Mouse (Mus musculus): Measurements from ENCODE around the gene Fpr1.
"Not testable (repeated sequence)": the region's sequence is repeated elsewhere in the genome, so short reads cannot be mapped to it uniquely, and the experiment has no call there.

The Fpr1 gene

DNA sequence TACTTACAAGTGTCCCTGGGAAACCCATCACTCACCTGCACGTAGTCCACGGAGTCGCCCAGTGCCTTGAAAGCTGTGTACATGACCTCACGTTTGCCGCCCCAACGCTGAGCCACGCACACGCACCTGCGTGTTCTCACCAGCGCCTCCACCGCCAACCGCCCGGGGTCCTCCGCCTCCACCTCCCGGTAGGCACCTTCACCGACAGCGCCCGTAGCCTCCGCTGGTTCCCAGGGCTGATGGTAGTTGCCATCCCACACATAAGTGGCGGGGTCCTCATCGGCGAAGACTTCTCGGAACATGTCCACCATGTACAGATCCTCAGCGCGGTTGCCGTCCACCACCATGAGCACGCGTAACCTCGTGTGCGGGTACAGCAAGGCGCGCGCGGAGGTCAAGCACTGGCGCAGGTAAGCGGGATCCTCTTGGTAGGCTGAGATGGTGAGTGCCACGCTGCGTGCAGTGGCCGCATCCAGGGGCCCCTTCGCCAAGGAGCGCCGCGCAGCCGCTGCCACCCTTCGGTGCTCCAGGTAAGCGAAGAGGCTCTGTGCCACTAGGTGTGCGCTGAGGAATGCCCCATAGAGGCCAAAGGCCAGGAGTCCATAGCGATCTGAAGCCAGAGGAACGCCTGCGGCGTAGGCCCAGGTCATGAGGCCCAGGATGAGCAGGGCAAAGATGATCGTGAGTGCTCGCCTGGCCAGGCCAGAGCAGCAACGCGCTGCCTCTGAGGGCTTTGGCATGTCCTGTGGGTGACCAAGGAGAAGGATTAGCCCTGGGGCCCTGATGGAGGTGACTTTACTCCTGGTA is 33.6 kb downstream of the Fpr1 start:
- no peak for DNase-seq (ENCODE audit: low spot score)

GRCm38 (mm10) chr17:17848988-17849387 is 34.8 kb downstream of the Fpr1 start:
- no peak for DNase-seq (ENCODE audit: low spot score)

- peak; percentile 51 for DNase-seq (ENCODE audit: low spot score)
These were observed 38.3 kb downstream of the Fpr1 start for GRCm38 (mm10) chr17:17845187-17846027.

DNA sequence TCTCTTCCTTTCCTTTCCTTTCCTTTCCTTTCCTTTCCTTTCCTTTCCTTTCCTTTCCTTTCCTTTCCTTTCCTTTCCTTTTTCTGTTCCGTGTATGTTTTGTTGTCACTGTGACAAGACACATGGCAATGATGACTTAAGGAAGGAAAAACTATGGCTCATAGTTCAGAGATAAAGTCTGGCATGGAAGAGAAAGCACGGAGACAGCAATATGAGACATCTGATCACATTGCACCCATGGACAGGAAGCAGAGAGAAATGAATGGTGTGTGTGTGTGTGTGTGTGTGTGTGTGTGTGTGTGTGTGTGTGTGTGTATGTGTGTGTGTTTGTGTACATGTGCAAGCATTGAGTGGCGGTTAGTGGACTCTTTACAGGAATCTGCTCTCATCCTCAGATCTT is 39.1 kb downstream of the Fpr1 start:
- DNase-seq (ENCODE audit: low spot score) = not testable (repeated sequence)

- DNase-seq (ENCODE audit: low spot score) = no peak
These were observed 40.0 kb downstream of the Fpr1 start for GRCm38 (mm10) chr17:17843534-17844261.

DNA sequence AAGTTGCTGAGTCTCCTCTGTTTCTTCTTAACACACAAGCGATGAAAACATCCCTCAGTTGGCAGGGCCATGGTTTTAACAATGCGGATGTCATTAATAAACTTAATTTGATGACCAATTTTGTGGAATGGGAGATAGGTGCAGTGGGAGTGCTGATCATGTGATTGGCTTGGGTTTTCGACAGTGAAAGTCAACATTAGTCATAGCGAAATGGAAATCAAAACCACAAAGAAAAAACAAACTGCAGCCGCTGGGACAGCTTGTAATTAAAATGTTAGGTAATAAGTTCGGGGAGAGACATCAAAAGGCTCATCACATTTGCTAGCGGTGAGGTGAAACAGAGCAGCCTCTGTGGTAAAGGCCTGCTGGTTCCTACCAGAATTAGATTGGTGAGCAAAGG is 42.9 kb downstream of the Fpr1 start:
- no peak for DNase-seq (ENCODE audit: low spot score)

DNA sequence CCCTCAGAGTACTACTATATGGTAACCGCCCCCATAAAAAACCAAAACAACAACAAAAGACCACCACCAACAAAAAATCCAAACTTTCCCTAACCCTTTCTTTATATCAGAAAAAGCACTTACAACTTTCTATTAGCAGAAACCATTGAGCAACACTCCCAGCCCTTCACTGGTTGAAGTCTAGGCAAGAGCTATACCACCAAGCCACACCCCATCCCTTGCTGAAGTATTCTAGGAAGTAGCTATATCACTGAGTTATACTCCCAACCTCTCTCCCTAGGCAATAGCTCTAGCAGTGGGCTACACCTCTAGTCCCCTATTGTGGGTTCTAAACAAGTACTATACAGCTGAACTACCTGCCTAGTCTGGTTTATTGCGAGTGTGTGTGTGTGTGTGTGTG is 44.5 kb downstream of the Fpr1 start:
- no peak for DNase-seq (ENCODE audit: low spot score)

DNA sequence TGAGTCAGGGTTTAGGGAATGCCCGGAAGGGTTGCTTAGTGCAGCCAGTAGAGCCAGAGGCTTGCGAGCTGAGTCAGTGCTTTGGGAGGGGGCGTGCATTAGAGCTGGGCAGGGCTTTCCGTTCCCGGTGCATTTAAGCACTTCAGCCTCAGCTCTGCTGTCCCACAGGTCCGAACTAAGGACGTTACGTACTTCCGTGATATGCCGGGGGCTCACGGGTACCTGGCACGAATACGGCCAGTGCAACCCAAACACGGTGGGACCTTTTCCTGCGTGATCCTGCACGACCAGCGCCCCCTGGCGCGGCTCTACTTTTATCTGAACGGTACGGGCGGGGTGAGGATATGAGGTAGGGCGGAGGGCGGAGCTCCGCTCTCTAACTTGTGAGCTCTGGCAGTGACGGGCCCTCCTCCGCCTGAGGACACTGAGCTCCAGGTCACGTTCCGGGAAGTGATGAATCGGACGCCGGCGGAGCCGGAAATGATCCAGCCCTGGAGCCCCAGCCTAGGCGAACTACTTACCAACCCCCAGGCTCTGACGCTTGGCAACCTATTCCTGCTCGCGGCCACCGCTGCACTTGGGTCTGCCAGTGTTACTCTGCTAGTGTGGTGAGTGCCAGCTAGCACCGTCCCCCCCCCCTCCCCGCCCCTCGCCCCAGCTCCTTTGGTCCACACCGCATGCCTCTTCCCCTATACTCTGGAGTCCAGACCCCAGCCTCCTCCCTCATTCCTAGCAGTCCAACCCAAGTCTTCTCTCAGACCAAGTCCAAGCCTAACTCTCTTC is 45.6 kb downstream of the Fpr1 start:
- DNase-seq (ENCODE audit: low spot score) = peak; percentile 96

DNA sequence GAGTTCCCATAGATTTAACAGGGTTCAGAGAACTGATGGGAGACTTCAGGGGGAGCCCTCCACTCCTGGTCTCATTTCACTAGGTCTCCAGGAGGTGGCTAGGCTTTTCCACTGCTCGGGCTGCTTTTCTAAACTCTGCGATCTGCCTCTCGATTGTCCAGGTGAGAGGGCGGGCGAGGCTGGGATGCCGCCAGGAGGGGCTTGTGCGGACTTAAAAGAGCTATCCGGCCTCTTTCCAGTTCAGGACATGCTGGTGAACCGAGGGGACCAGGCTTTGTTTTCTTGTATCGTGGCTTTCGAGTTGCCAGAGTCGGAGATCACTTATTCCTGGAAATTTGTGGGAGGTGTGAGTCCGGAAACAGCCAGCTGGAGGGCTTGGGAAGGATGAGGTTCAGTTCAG is 46.3 kb downstream of the Fpr1 start:
- peak; percentile 56 for DNase-seq (ENCODE audit: low spot score)

DNA sequence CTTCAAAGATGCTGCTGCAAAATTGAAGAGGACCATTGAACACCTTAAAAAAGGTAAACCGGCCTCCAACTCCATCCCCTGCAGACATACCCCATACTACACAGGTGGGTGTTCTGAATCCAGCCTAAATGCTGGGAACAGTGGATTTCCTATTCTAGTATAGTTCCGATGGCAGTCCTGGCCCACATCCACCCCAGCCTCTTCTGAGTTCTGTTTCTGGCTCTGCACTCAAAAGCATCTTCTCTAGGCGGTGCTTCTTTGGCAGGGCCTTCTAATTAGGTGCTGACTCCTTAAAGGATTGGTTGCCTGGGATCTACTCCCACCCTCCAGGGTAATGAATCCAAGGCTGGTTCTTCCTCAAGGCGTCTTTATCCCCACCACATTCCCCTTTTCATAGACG is 47.6 kb downstream of the Fpr1 start:
- no peak for DNase-seq (ENCODE audit: low spot score)

DNA sequence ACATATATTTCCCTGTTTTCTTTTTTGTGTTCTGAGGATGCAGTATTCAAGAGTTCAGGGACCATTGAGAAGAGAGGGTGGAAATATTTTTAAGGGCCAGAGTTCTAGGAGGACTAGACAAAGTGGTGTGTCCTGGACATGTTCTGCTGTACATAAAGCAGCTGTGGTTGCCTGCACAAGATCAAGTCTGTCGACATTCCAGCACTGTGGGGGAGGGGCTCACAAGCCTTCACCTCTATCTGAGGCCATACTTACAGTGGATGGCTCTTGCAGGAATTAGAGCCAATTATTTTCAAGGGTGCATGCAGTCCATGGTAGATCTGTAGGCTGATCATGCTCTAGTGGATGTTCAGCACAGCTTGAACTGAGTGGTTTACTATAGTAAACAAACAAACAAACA is 48.8 kb downstream of the Fpr1 start:
- DNase-seq (ENCODE audit: low spot score) = no peak

GRCm38 (mm10) chr17:17830731-17831130 is 53.0 kb downstream of the Fpr1 start:
- no peak for DNase-seq (ENCODE audit: low spot score)

DNA sequence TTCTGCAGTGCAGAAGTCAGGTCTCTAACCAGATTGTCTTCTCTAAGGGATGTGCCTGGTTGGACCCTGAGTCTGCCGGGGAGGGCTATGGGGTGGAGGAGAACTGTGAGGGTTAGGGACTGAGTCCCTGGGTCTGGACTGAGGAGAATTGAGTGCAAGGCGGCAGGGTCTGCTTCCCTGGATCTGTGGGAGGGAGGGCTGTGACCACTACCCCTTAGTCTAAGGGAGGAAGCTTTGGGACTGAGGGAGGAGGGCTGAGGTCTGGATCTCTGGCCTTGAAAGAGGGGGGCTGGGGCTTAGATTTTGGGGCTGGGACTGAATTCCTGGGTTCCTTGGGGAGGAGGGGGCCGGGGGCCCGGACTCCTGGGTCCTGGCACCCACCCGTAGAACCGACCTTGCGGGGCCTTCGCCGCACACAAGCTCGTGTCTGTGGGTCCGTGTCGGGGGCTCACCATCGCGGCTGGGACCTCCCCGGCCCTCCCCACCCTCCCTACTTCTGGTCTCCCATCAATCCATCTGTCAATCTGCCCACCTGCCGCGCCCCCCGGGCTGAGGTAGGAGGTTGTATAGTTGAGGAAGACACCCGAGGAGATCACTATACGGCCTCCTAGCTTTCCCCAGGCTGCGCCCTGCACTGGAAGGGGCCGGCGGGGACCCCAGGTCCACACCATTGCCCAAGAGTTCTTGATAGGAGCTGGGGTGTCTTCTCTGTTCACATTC is 53.8 kb downstream of the Fpr1 start:
- no peak for DNase-seq (ENCODE audit: low spot score)

GRCm38 (mm10) chr17:17829052-17829785 is 54.5 kb downstream of the Fpr1 start:
- no peak for DNase-seq (ENCODE audit: low spot score)

DNA sequence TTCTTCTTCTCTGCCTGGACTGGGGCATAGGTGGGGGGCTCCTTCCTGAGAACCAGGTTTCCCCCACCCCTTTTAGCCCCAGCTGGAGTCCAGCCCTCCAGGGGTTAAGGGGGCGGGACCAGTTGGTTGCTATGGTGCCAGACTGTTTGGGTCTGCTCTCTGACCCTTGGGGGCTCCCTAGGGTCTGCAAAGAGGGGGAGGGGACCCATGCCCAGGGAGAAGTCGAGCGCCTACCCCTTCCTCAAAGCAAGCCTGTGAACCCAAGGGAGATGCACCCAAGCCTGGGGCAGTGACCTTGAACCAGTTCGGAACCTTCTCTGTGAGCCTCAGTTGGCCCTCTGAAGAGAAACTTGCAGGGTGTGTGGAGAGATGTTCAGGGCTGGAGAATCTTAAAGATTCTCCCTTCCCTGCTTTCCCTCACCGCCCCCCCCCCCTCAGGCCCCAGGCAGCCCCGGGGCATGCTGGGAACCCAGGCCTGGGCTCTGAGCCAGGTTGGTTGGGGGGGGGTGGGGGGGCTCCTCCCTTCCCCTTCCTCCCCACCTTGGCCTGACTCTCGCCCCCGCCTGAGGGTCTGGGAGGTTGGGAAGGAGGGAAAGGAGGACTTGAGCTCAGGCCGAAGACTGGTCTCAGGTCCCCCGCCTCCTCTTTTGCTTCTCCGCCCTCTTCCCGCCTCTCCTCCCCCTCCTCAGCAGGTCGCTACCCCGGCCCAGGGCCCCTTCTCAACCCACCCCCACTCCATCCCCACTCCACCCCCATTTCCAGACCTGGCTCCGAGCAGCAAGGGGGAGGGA is 55.4 kb downstream of the Fpr1 start:
- peak; percentile 80 for DNase-seq (ENCODE audit: low spot score)

DNA sequence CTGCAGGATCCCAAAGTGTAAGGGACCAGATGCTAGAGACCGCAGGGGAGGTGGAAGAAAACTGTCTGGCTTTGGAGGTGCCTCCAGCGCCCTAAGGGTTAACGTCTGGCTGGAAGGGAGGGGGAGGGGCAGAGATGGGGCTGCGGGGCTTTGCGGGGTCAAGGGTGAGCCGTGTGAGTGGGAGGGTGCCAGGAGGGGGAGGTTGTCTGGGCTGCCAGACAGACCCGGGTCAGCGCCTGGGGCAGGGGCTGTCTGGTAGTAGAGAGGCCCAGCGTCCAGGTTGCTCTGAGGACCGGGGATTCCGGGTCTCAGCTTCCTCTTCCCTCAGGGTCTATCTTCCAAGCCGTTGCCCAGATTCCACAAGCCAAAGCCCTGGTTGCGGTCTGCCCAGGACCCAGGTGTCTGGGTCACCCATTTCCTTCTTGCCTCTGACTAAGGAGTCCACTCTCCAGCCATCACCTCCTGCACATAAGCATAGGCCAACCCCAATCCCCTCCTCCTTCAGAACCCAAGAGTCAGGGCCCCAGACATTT is 56.0 kb downstream of the Fpr1 start:
- DNase-seq (ENCODE audit: low spot score) = peak; percentile 89

GRCm38 (mm10) chr17:17826751-17827657 is 56.7 kb downstream of the Fpr1 start, which contains the start of gene Spaca6:
Gene Spaca6, plus strand, starts transcription at chr17:17827158.
- peak; percentile 98 for DNase-seq (ENCODE audit: low spot score)
